In the genomic region with DNA sequence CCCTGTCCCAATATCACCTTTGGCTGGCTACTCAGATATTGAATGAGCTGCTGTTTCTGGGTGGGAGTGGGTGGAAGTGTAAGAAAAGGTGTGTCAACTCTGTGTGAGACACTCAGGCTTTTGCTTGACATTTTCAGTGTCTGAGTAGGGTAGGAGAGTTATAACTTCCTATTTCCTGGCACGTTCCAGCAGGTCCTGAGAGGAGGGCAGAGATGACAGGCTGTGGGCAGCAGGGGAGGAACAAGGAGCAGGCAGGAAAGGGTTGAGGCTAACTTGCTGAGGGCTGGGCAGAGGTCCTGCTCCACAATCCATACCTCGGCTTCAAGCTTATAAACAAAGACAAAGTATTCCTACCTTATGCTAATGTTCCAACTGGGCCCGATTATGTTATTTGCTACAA, we compare ENCODE assay signal across 19 mouse cellular contexts.
A peak's percentile ranks its signal among the peaks of the same experiment; 100 is the strongest.
DNase-seq lines count a peak whose midpoint lies in the region; ATAC-seq lines count a peak whose summit lies in the region.
"Had no signal": no experiment of that assay in that cellular context is flagged by ENCODE, and none has a peak within 500 bp of the region (broad histone marks: within the 10 kb centered on the region; RNA-seq: fewer than 3 reads in every experiment).

No protein-coding gene starts in this region.

- ATAC-seq in heart, embryonic 12.5 days (ENCODE audit: insufficient number of reproducible peaks, low FRiP score) = no peak
- no peak for ATAC-seq in kidney, embryonic 15.5 days (replicated peaks; ENCODE audit: low FRiP score)
- peak; percentile 54 for ATAC-seq in common myeloid progenitor, adult 5-6 weeks (replicated peaks; ENCODE audit: low read depth, poor library complexity, severe bottlenecking)
- ATAC-seq in hematopoietic stem cell, adult 5-6 weeks (replicated peaks in 1 of 2; ENCODE audit: insufficient read depth in 1 of 2, low FRiP score in 2 of 2, low TSS enrichment in 1 of 2, low read depth in 1 of 2, poor library complexity in 2 of 2, severe bottlenecking in 2 of 2) = peak; percentile 19 to 43; a peak in 3 of 4 replicates
- ATAC-seq: forebrain, embryonic 16.5 days; intestine, embryonic 15.5 days had no signal

- no peak overlapping the region for H3K4me2 ChIP-seq in heart, embryonic 12.5 days
- no peak overlapping the region for H3K4me2 ChIP-seq in kidney, embryonic 15.5 days
- H3K4me2 ChIP-seq: embryonic facial prominence, embryonic 13.5 days; heart, embryonic 13.5 days; hindbrain, embryonic 13.5 days; intestine, embryonic 15.5 days had no signal

- no peaks in the 10 kb centered on the region for H3K27me3 ChIP-seq in heart, embryonic 12.5 days (replicated peaks)
- H3K27me3 ChIP-seq in kidney, embryonic 15.5 days = no peaks in the 10 kb centered on the region
- H3K27me3 ChIP-seq: CH12.LX; embryonic facial prominence, embryonic 13.5 days; heart, embryonic 13.5 days; hindbrain, embryonic 13.5 days; intestine, embryonic 15.5 days had no signal

- H3K4me1 ChIP-seq in heart, embryonic 12.5 days (replicated peaks) = peaks cover 13% of the 10 kb centered on the region
- H3K4me1 ChIP-seq in kidney, embryonic 15.5 days = peaks cover 14% of the 10 kb centered on the region; the same call in 1 of the 2 replicates

- no peak overlapping the region for H3K4me3 ChIP-seq in heart, embryonic 12.5 days
- no peak overlapping the region for H3K4me3 ChIP-seq in kidney, embryonic 15.5 days (replicated peaks)
- H3K4me3 ChIP-seq: embryonic facial prominence, embryonic 13.5 days; heart, embryonic 13.5 days; hindbrain, embryonic 13.5 days; intestine, embryonic 15.5 days had no signal

- H3K36me3 ChIP-seq in heart, embryonic 12.5 days = no peaks in the 10 kb centered on the region
- no peaks in the 10 kb centered on the region for H3K36me3 ChIP-seq in kidney, embryonic 15.5 days
- H3K36me3 ChIP-seq: embryonic facial prominence, embryonic 13.5 days; heart, embryonic 13.5 days; hindbrain, embryonic 13.5 days; intestine, embryonic 15.5 days had no signal

- 59% methylated on average over 3 of the region's 3 CpGs for WGBS in heart, embryonic 12.5 days
- WGBS in kidney, embryonic 15.5 days = 57% methylated on average over 3 of the region's 3 CpGs

- H3K9ac ChIP-seq in heart, embryonic 12.5 days = no peak overlapping the region
- no peak overlapping the region for H3K9ac ChIP-seq in kidney, embryonic 15.5 days
- H3K9ac ChIP-seq: embryonic facial prominence, embryonic 13.5 days; heart, embryonic 13.5 days; hindbrain, embryonic 13.5 days; intestine, embryonic 15.5 days had no signal

- H3K9me3 ChIP-seq in heart, embryonic 12.5 days (replicated peaks) = no peaks in the 10 kb centered on the region
- H3K9me3 ChIP-seq in kidney, embryonic 15.5 days (replicated peaks) = no peaks in the 10 kb centered on the region
- H3K9me3 ChIP-seq: embryonic facial prominence, embryonic 13.5 days; heart, embryonic 13.5 days; hindbrain, embryonic 13.5 days; intestine, embryonic 15.5 days had no signal

- H3K27ac ChIP-seq in heart, embryonic 12.5 days (ENCODE audit: poor library complexity, severe bottlenecking) = no peak overlapping the region
- no peak overlapping the region for H3K27ac ChIP-seq in kidney, embryonic 15.5 days
- H3K27ac ChIP-seq: embryonic facial prominence, embryonic 13.5 days; heart, embryonic 13.5 days; hindbrain, embryonic 13.5 days; intestine, embryonic 15.5 days had no signal

- peak; percentile 70 for DNase-seq in heart, adult 11 months
- peak; percentile 6 for DNase-seq in kidney, postnatal 14 days
- no peak for DNase-seq in Muller cell, postnatal 12 days (ENCODE audit: inconsistent ontology term)
- DNase-seq: adrenal gland, adult 2 months; adrenal gland, postnatal 25 days; cerebellum, adult 2 months; cerebellum, postnatal 10 days; gastrocnemius, postnatal 10 days; heart, postnatal 36 days had no signal

Comparison
In these comparisons a context has a peak if more than half of its experiments do, and no peak if none do; other contexts are left out.
1. ATAC-seq: peak in common myeloid progenitor, adult 5-6 weeks (single experiment) and hematopoietic stem cell, adult 5-6 weeks (2 of 2); none in heart, embryonic 12.5 days (single experiment) and kidney, embryonic 15.5 days (single experiment).